Mouse (Mus musculus) hindbrain, embryonic 11.5 days (tissue): ENCODE results near the gene Hacl1. TPM values are rescaled to one million over a fixed set of nuclear protein-coding genes. Genes with fewer than 3 reads are reported as not detected.

Source experiments
- ATAC-seq: fragments of 200-750 bp; cut with Nextera tagmentation; 2 replicates; pipeline ENCODE4 v1.8.0; 2017; ENCODE audit warnings: mild to moderate bottlenecking, moderate TSS enrichment, moderate library complexity; ENCODE audit not compliant: low FRiP score
- DNase-seq: peaks from one replicate; pipeline ENCODE4 v3.0.0-alpha.2; 2015; ENCODE audit warnings: low spot score
- H3K27ac ChIP-seq: fragments of 300-500 bp; sonication (generic); 2 replicates; pipeline ENCODE4 v1.5.1; 2014; ENCODE audit warnings: mild to moderate bottlenecking, low read depth, low read length
- H3K27me3 ChIP-seq: fragments of 300-500 bp; sonication (generic); 2 replicates; pipeline ENCODE4 v1.6.1; 2014; ENCODE audit warnings: mild to moderate bottlenecking, low read length, moderate library complexity, mixed read lengths; ENCODE audit not compliant: control insufficient read depth, insufficient read depth
- H3K36me3 ChIP-seq: fragments of 300-500 bp; sonication (generic); 2 replicates; pipeline ENCODE4 v1.6.1; 2014; ENCODE audit warnings: mild to moderate bottlenecking, low read length, moderate library complexity, mixed read lengths; ENCODE audit not compliant: control insufficient read depth, insufficient read depth
- H3K4me1 ChIP-seq: fragments of 300-500 bp; sonication (generic); replicated peaks from 2 replicates; pipeline ENCODE4 v1.6.1; 2014; ENCODE audit warnings: low read length, mixed read lengths; ENCODE audit not compliant: control insufficient read depth, insufficient read depth
- H3K4me2 ChIP-seq: fragments of 300-500 bp; sonication (generic); replicated peaks from 2 replicates; pipeline ENCODE4 v1.6.1; 2014; ENCODE audit warnings: mild to moderate bottlenecking, low read depth, low read length
- H3K4me3 ChIP-seq: fragments of 300-500 bp; sonication (generic); 2 replicates; pipeline ENCODE4 v1.5.1; 2014; ENCODE audit warnings: low read depth, low read length
- H3K9ac ChIP-seq: fragments of 300-500 bp; sonication (generic); 2 replicates; pipeline ENCODE4 v1.6.1; 2014; ENCODE audit warnings: low read depth, low read length
- H3K9me3 ChIP-seq: fragments of 300-500 bp; sonication (generic); 2 replicates; pipeline ENCODE4 v1.6.1; 2016; ENCODE audit warnings: low read length; ENCODE audit not compliant: control insufficient read depth
- WGBS: fragments of 180-500 bp; shearing (Covaris S2); extraction: QIAGEN DNeasy Blood & Tissue Kit; methylation state at CpG from one replicate; pipeline ENCODE4 v1.1.7; 2014; 5-methylcytosine and 5-hydroxymethylcytosine counted together
- polyA plus RNA-seq: library from polyadenylated mRNA; unstranded; fragments of >200 nt; fragmentation: Nextera tagmentation; extraction: Ambion mirVana; gene quantifications from 2 replicates; pipeline ENCODE4 v1.2.1, GENCODE M21; 2014

Gene Hacl1
- polyA plus RNA-seq, 1 experiment from 2014 or later: 12.3 TPM

DNA sequence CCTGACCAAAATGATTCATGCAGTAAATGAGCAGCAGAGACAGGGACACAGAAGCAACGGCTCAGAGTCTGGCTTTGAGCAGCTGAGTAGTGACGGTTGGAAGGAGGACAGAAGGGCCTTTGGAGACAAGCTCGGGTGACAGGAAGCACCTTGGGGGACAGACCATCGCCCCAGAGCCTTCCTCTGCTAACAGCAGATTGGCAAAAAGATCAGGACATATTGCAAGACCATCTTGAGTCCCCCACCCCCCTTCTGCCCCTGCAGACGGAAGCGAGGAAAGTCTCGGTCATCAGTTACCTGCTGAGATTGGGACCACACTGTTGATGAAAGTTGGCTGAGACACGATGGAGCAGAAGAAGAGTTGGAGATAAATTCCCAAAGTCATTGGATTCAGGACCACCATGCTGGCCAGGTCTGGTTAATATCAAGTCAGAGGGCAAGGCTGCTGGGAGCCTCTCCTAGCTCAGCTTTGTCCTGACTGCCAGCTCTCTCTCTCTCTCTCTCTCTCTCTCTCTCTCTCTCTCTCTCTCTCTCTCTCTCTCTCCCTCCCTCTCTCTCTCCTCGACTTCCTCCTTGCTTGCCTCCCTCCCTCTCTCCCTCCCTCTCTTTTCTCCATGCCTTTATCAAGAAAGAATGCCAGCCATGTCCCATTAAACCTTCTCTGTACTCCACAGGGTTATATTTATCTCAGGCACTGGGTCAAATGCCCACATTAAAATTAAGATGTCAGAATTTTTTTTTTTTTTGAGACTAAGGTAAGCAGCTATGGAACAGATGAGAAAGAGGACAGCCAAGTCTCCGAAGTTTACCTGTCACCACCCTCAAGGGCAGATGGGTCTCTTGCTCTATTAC, 64.0 kb downstream of the Hacl1 start:
- ATAC-seq: no peak
- H3K9me3 ChIP-seq: no peaks in the 10 kb centered on the region

GRCm38 (mm10) chr14:31575866-31576265, 65.2 kb downstream of the Hacl1 start:
- DNase-seq (no peak), ATAC-seq (no peak)
- Histone ChIP-seq H3K9me3 (no peaks in the 10 kb centered on the region), H3K4me1 (no peaks in the 10 kb centered on the region), H3K36me3 (no peaks in the 10 kb centered on the region), H3K4me3 (no peak overlapping the region), H3K27ac (no peak overlapping the region), H3K4me2 (no peak overlapping the region), H3K27me3 (no peaks in the 10 kb centered on the region), H3K9ac (no peak overlapping the region)
- 74% methylated on average over 9 of the region's 9 CpGs for whole genome bisulfite sequencing

More for the DNA sequence above, 64.0 kb downstream of the Hacl1 start:
- no peak for DNase-seq
- no peak overlapping the region for H3K4me2 ChIP-seq
- no peaks in the 10 kb centered on the region for H3K36me3 ChIP-seq
- no peak overlapping the region for H3K9ac ChIP-seq
- H3K27ac ChIP-seq: no peak overlapping the region
- 50% methylated on average over 10 of the region's 10 CpGs for WGBS
- H3K27me3 ChIP-seq: no peaks in the 10 kb centered on the region
- no peak overlapping the region for H3K4me3 ChIP-seq
- no peaks in the 10 kb centered on the region for H3K4me1 ChIP-seq

- DNase-seq (no peak), ATAC-seq (no peak)
- H3K4me3 ChIP-seq: no peak overlapping the region
- no peak overlapping the region for H3K4me2 ChIP-seq
- H3K27me3 ChIP-seq: no peaks in the 10 kb centered on the region
- no peak overlapping the region for H3K27ac ChIP-seq
- H3K36me3 ChIP-seq: no peaks in the 10 kb centered on the region
- H3K4me1 ChIP-seq: no peaks in the 10 kb centered on the region
- H3K9ac ChIP-seq: no peak overlapping the region
- H3K9me3 ChIP-seq: no peaks in the 10 kb centered on the region
- WGBS: 93% methylated on average over 18 of the region's 18 CpGs
Measured at GRCm38 (mm10) chr14:31574903-31575665, 66.0 kb downstream of the Hacl1 start.

- ATAC-seq: no peak
- 86% methylated on average over 9 of the region's 9 CpGs for WGBS
Measured at GRCm38 (mm10) chr14:31572561-31573175, 68.4 kb downstream of the Hacl1 start.

DNA sequence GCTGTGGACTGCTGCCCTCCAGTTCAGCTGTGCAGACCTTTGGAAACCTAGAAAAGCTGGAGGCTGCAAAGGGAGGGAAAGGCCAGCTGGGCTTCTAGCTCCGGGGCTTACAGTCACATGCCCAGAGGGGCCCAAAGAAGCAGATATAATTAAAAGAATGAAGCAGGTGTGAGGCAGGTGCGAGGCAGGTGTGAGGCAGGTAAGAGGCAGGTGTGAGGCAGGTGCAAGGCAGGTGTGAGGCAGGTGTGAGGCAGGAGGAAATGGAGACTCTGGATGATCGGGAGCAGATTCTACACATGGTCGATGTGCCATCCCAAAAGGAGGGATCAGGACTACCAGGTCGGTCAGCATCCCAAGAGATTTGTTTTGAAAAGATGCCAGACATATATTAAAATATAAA, 69.7 kb downstream of the Hacl1 start:
- Histone ChIP-seq H3K4me1 (no peaks in the 10 kb centered on the region), H3K4me3 (no peak overlapping the region), H3K27ac (no peak overlapping the region), H3K27me3 (no peaks in the 10 kb centered on the region), H3K9me3 (no peaks in the 10 kb centered on the region), H3K36me3 (no peaks in the 10 kb centered on the region), H3K4me2 (no peak overlapping the region), H3K9ac (no peak overlapping the region)
- no peak for DNase-seq
- WGBS: 81% methylated on average over 5 of the region's 5 CpGs
- ATAC-seq: no peak

More at GRCm38 (mm10) chr14:31572561-31573175, 68.4 kb downstream of the Hacl1 start:
- no peaks in the 10 kb centered on the region for H3K27me3 ChIP-seq
- no peaks in the 10 kb centered on the region for H3K36me3 ChIP-seq
- no peaks in the 10 kb centered on the region for H3K9me3 ChIP-seq
- no peak for DNase-seq
- no peaks in the 10 kb centered on the region for H3K4me1 ChIP-seq
- no peak overlapping the region for H3K4me3 ChIP-seq
- no peak overlapping the region for H3K9ac ChIP-seq
- no peak overlapping the region for H3K27ac ChIP-seq
- H3K4me2 ChIP-seq: no peak overlapping the region

- Histone ChIP-seq H3K27ac (no peak overlapping the region), H3K9me3 (no peaks in the 10 kb centered on the region), H3K36me3 (no peaks in the 10 kb centered on the region), H3K27me3 (no peaks in the 10 kb centered on the region), H3K9ac (no peak overlapping the region), H3K4me3 (no peak overlapping the region), H3K4me1 (no peaks in the 10 kb centered on the region), H3K4me2 (no peak overlapping the region)
- DNase-seq: no peak
- no peak for ATAC-seq
- WGBS: 86% methylated on average over 6 of the region's 6 CpGs
Measured at GRCm38 (mm10) chr14:31570131-31570951, 70.7 kb downstream of the Hacl1 start.

GRCm38 (mm10) chr14:31569151-31569631, 71.9 kb downstream of the Hacl1 start:
- Histone ChIP-seq H3K27me3 (no peaks in the 10 kb centered on the region), H3K4me2 (no peak overlapping the region), H3K36me3 (no peaks in the 10 kb centered on the region), H3K27ac (no peak overlapping the region), H3K9me3 (no peaks in the 10 kb centered on the region), H3K4me3 (no peak overlapping the region), H3K9ac (no peak overlapping the region), H3K4me1 (no peaks in the 10 kb centered on the region; the same call in 1 of the 2 replicates)
- no peak for DNase-seq
- ATAC-seq: no peak
- 67% methylated on average over 7 of the region's 7 CpGs for WGBS
